Mouse (Mus musculus): Measurements from ENCODE around the gene Pspn.

Pspn gene

GRCm38 (mm10) chr17:56963646-56964045, 36.2 kb downstream of the Pspn start:
- in situ Hi-C loops (cut with MboI; ENCODE audit: low sequenced_read_pairs) = no loop called here

DNA sequence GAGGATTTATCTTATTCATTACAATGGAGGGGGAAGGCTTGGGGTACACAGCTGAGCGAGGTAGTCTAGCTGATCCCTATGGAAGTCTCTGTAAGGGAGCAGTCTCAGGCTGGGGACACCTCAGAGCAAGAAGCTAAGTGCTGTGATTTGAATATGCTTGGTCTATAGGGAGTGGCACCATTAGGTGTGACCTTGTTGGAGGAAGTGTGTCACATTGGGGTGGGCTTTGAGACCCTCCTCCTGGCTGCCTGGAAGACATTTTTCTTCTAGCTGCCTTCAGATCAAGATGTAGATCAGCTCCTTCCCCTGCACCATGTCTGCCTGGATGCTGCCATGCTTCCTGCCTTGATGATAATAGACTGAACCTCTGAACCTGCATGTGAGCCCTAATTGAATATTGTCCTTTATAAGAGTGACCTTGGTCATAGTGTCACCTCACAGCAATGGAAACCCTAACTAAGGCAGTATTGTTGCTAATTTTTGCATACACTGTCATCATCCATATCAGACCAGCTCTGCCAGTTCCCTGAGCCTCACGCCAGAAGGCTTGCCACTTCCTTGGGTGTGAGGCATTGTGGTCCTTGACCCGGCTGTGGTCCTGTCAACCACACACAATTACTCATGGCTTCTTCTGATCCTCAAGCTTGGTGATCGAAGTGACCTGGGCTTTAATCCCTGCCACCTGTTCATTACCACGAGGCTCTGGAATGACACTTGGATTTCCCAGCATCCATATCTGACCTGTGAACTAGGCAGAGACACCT, 37.0 kb downstream of the Pspn start:
- in situ Hi-C loops (cut with MboI; ENCODE audit: low sequenced_read_pairs) = no loop called here

- in situ Hi-C loops (cut with MboI; ENCODE audit: low sequenced_read_pairs) = no loop called here
Observed at GRCm38 (mm10) chr17:56961880-56962279, 37.9 kb downstream of the Pspn start.

DNA sequence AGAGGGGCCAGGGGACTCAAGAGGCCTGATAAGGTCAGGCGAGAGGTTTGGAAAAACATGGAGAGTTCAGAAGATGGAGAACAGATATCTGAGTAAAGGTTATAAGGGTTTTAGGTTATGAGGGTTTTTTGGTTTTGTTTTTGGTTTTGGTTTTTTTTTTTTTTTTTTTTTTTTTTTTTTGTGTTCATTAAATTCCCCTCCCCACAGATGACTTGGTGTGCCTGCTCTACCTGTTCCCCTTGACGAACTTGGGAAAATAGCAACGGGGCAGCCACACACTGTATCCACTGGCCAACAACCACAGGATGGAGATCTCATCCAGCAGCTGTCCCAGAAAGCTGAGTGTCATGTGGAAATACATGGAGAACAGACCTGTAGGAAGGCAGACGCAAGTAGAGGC, 41.2 kb downstream of the Pspn start:
- in situ Hi-C loops (cut with MboI; ENCODE audit: low sequenced_read_pairs) = no loop called here

- in situ Hi-C loops (cut with MboI; ENCODE audit: low sequenced_read_pairs) = no loop called here
Observed at GRCm38 (mm10) chr17:56957763-56958429, 41.9 kb downstream of the Pspn start.

GRCm38 (mm10) chr17:56954871-56955270, 44.9 kb downstream of the Pspn start:
- in situ Hi-C loops (cut with MboI; ENCODE audit: low sequenced_read_pairs) = no loop called here

DNA sequence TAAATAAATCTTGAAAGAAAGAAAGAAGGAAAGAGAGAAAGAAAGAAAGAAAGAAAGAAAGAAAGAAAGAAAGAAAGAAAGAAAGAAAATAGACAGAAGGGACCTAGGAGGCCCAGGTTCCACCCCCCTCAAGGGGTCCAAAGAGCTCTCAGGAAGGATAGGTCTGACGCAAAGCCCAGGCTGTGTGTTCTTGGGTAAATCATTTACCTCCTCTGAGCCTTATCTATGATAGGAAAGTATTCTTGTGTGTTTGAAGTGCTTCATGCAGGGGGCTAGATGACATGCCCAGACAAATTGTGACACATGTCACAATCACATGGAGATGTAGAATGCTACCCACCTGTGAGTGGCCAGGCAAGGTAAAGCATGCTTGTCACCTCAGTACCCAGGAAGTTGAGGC, 47.2 kb downstream of the Pspn start:
- in situ Hi-C loops (cut with MboI; ENCODE audit: low sequenced_read_pairs) = no loop called here

DNA sequence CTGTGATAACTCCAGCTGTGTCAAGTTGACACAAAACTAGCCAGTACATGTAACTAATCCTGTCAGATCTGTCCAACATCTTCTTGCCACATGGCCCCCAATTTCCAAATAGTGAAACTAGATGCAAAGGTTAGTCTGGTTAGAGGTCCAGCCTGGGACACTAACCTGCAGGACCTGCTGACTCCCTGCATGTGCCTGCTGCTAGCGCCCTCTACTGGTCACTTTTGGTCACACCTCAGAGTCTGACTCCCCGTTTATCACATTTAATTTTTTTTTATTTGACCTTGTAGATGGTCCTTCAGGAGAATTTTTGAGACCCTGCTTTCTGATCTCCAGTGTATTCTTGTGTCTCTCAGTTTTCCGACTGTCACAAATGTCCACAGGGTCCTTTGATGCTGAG, 48.9 kb downstream of the Pspn start:
- in situ Hi-C loops (cut with MboI; ENCODE audit: low sequenced_read_pairs) = no loop called here
